Mouse (Mus musculus): ENCODE measurements around the gene Asic5. TPM values are rescaled to one million over a fixed set of nuclear protein-coding genes. Genes with fewer than 3 reads are reported as not detected.

Asic5 gene
- polyA plus RNA-seq, 1 experiment from 2014 or later, result not detected

DNA sequence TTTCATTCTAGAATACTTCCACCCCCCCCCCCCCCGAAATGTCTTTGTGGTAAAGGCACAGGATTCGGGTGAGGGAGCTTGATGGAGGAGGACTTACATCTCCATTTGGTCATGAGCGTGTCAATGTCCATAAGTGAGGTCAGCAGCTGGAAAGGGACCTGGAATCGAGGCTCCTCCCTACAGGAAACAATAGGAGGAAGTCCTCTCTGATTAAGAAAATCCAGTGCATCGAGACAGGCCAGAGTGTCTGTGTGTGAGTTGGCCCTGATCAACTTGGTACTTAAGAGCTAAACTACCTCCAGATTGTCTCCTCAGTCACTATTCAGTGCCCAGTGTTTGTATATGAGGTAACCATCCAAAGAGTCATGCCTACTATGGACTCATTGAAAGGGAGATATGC lies 20.8 kb upstream of the Asic5 start:
- Histone ChIP-seq H3K4me3 (ENCODE audit: low read depth, low read length) (no peak overlapping the region), H3K4me1 (replicated peaks; ENCODE audit: control insufficient read depth, insufficient read depth, low read length) (no peaks in the 10 kb centered on the region), H3K9ac (ENCODE audit: low read length) (no peak overlapping the region), H3K27ac (ENCODE audit: low read depth, low read length) (no peak overlapping the region), H3K9me3 (ENCODE audit: control insufficient read depth, low read length) (no peaks in the 10 kb centered on the region), H3K27me3 (ENCODE audit: control insufficient read depth, insufficient read depth, low read length) (no peaks in the 10 kb centered on the region), H3K4me2 (ENCODE audit: low read depth, low read length, severe bottlenecking) (no peak overlapping the region), H3K36me3 (ENCODE audit: control insufficient read depth, insufficient read depth, low read length) (no peaks in the 10 kb centered on the region)
- WGBS, result 77% methylated on average over 5 of the region's 5 CpGs
- ATAC-seq (replicated peaks; ENCODE audit: low FRiP score), result no peak
- no peak for DNase-seq (ENCODE audit: low spot score)

DNA sequence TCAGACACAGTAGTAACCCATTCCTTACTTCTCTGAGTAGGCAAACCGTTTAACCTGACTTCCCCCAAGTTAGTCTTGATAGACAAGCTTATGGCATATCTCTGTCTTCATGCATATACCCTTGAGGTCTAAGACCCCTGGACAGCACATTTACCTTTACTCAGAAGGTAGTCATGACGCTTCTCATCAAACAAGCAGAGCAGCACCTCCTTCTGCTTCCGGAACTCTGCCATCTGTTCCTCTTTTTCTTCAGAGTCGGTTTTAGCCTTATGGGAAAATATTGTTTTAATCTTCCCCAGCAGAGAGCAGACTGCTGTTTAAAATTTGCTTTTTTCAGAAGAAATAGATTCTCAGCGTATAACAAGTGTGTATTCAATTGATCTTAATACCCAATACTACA lies 18.3 kb upstream of the Asic5 start:
- Histone ChIP-seq H3K9me3 (ENCODE audit: control insufficient read depth, low read length) (no peaks in the 10 kb centered on the region), H3K9ac (ENCODE audit: low read length) (no peak overlapping the region), H3K4me1 (replicated peaks; ENCODE audit: control insufficient read depth, insufficient read depth, low read length) (no peaks in the 10 kb centered on the region), H3K4me3 (ENCODE audit: low read depth, low read length) (no peak overlapping the region), H3K36me3 (ENCODE audit: control insufficient read depth, insufficient read depth, low read length) (no peaks in the 10 kb centered on the region), H3K27me3 (ENCODE audit: control insufficient read depth, insufficient read depth, low read length) (no peaks in the 10 kb centered on the region), H3K27ac (ENCODE audit: low read depth, low read length) (no peak overlapping the region), H3K4me2 (ENCODE audit: low read depth, low read length, severe bottlenecking) (no peak overlapping the region)
- WGBS, result 87% methylated on average over 5 of the region's 5 CpGs
- no peak for DNase-seq (ENCODE audit: low spot score)
- ATAC-seq (replicated peaks; ENCODE audit: low FRiP score), result no peak

DNA sequence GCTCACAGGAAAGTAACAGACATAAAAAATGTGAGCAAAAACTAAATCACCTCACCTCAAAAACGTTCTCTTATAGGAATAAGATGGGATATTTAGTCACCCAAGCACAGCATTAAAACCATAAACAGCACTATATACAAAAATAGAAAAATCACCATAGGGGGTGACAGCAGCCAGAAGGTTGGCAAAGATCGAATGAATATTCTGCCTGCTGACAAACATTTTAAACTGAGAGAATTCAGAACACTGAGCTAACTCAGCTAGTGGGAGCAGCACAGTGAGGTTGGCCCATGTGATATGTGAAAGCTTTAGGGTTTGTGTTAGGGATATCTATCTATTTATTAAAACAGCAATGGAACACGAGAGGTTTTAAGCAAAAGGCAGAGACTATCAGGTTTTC lies 17.5 kb upstream of the Asic5 start:
- H3K9ac ChIP-seq (ENCODE audit: low read length), result no peak overlapping the region
- H3K27ac ChIP-seq (ENCODE audit: low read depth, low read length), result no peak overlapping the region
- ATAC-seq (replicated peaks; ENCODE audit: low FRiP score) (no peak), DNase-seq (ENCODE audit: low spot score) (no peak)
- no peak overlapping the region for H3K4me3 ChIP-seq (ENCODE audit: low read depth, low read length)
- no peaks in the 10 kb centered on the region for H3K27me3 ChIP-seq (ENCODE audit: control insufficient read depth, insufficient read depth, low read length)
- 73% methylated on average over 3 of the region's 3 CpGs for WGBS
- no peaks in the 10 kb centered on the region for H3K4me1 ChIP-seq (replicated peaks; ENCODE audit: control insufficient read depth, insufficient read depth, low read length)
- no peaks in the 10 kb centered on the region for H3K36me3 ChIP-seq (ENCODE audit: control insufficient read depth, insufficient read depth, low read length)
- H3K4me2 ChIP-seq (ENCODE audit: low read depth, low read length, severe bottlenecking), result no peak overlapping the region
- H3K9me3 ChIP-seq (ENCODE audit: control insufficient read depth, low read length), result no peaks in the 10 kb centered on the region

DNA sequence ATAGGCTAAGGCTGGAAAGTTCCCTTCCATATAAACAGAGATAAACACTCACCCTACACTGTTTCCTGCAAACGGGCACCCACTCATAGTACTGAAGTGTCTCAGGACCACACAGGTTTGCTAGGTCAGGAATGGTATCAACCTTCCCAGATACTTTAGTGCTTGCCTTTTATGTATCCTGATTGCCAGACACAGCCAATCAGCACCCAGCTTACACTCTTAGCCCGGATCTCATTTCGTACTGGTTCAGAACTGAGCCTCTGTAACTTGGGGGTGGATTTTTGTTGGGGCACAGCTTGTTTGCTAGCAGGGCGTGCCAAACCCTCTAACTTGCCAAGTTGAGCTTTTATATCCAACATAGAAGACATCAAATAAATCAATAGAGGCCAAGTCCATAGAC lies 6.5 kb upstream of the Asic5 start:
- H3K27ac ChIP-seq (ENCODE audit: low read depth, low read length), result no peak overlapping the region
- ATAC-seq (replicated peaks; ENCODE audit: low FRiP score) (no peak), DNase-seq (ENCODE audit: low spot score) (no peak)
- 82% methylated on average over 4 of the region's 4 CpGs for WGBS
- H3K9me3 ChIP-seq (ENCODE audit: control insufficient read depth, low read length), result no peaks in the 10 kb centered on the region
- no peak overlapping the region for H3K4me3 ChIP-seq (ENCODE audit: low read depth, low read length)
- no peaks in the 10 kb centered on the region for H3K4me1 ChIP-seq (replicated peaks; ENCODE audit: control insufficient read depth, insufficient read depth, low read length)
- H3K9ac ChIP-seq (ENCODE audit: low read length), result no peak overlapping the region
- H3K27me3 ChIP-seq (ENCODE audit: control insufficient read depth, insufficient read depth, low read length), result no peaks in the 10 kb centered on the region
- no peak overlapping the region for H3K4me2 ChIP-seq (ENCODE audit: low read depth, low read length, severe bottlenecking)
- no peaks in the 10 kb centered on the region for H3K36me3 ChIP-seq (ENCODE audit: control insufficient read depth, insufficient read depth, low read length)

DNA sequence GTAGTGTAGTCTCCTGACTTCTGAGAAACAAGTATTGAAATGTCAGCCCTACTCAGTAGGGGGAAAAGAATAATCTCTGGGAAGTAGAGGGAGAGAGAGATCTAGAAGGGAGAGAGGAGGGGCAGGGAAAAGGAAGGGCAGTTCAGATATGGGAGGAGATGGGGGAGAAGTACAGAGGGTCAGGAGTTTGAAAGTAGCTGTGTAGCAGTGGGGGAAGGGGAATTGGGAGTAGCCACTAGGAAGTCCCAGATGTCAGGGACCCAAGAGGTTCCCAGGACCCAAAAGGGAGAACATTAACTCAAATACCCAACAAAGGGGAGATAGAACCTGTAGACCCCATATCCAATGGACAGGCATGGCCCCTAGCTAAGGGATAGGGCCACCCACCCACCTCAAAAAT lies 6.0 kb upstream of the Asic5 start, which contains the start of gene Tdo2:
Gene Tdo2, minus strand, starts transcription at position 101 of the 400 bp plus-strand sequence.
- Histone ChIP-seq H3K4me2 (ENCODE audit: low read depth, low read length, severe bottlenecking) (no peak within 1 kb of the TSS), H3K27me3 (ENCODE audit: control insufficient read depth, insufficient read depth, low read length) (no peaks in the 10 kb centered on the region), H3K4me3 (ENCODE audit: low read depth, low read length) (no peak within 1 kb of the TSS), H3K36me3 (ENCODE audit: control insufficient read depth, insufficient read depth, low read length) (no peaks in the 10 kb centered on the region), H3K9me3 (ENCODE audit: control insufficient read depth, low read length) (no peaks in the 10 kb centered on the region), H3K27ac (ENCODE audit: low read depth, low read length) (no peak within 1 kb of the TSS), H3K4me1 (replicated peaks; ENCODE audit: control insufficient read depth, insufficient read depth, low read length) (no peaks in the 10 kb centered on the region), H3K9ac (ENCODE audit: low read length) (no peak within 1 kb of the TSS)
- DNase-seq (ENCODE audit: low spot score) (no peak), ATAC-seq (replicated peaks; ENCODE audit: low FRiP score) (no peak)

DNA sequence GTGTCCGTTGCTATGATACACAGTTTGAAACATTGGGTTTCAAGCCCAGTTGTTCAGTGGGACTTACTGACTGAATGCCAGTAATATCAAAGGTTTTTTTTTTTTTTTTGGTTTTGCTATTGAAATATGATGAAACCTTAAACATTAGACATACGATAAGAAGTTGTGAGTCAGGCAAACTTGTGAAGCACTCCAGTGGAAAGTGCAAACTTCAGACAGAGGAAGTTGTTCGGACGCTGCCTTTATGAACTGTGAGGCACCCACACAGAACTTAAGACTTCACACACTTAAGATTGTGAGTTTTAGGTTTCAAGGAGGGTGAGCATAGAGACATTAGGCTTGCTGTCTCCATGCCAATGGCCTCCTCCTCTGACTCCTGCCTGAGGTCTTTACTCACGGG lies 514 bp upstream of the Asic5 start:
- ATAC-seq (replicated peaks; ENCODE audit: low FRiP score), result no peak
- H3K27me3 ChIP-seq (ENCODE audit: control insufficient read depth, insufficient read depth, low read length), result no peaks in the 10 kb centered on the region
- H3K9me3 ChIP-seq (ENCODE audit: control insufficient read depth, low read length), result no peaks in the 10 kb centered on the region
- no peak overlapping the region for H3K4me3 ChIP-seq (ENCODE audit: low read depth, low read length)
- H3K27ac ChIP-seq (ENCODE audit: low read depth, low read length), result no peak overlapping the region
- no peaks in the 10 kb centered on the region for H3K36me3 ChIP-seq (ENCODE audit: control insufficient read depth, insufficient read depth, low read length)
- H3K4me2 ChIP-seq (ENCODE audit: low read depth, low read length, severe bottlenecking), result no peak overlapping the region
- no peaks in the 10 kb centered on the region for H3K4me1 ChIP-seq (replicated peaks; ENCODE audit: control insufficient read depth, insufficient read depth, low read length)
- H3K9ac ChIP-seq (ENCODE audit: low read length), result no peak overlapping the region
- 92% methylated on average over 5 of the region's 5 CpGs for WGBS
- no peak for DNase-seq (ENCODE audit: low spot score)

DNA sequence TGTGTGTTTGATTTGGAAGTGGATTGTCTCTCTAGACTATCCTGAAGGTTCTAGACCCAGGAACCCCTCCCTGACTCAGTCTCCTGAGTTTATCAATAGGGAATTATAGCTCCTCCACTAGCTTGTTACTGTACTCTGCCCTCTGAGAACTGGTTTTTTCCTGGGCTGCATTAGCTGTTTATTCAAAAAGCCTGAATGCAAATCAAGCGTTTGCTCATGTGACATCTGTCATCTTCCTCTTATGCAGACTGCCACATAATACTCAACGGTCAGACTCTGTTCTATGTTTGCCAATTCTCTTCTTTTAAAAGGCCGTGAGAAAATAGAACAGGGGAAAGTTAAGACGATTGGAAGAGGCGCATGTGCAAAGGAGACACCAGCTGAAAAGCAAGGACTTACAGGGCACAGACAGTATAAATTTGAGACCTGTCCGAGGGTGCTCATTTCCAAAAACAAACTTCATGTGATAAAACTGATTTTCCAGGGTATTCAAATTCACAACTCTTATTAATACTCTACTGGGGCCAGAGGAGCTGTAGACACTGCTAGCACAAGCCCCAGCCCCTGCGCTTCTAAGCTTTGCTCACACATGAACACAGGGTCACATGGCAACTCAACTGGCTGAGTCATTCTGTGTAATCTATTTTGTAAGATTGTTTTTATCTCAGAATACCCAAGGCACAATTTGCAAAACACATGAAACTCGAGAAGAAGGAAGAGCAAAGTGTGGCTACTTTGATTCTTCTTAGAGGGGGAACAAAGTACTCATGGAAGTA lies 1.2 kb downstream of the Asic5 start:
- H3K27me3 ChIP-seq (ENCODE audit: control insufficient read depth, insufficient read depth, low read length), result no peaks in the 10 kb centered on the region
- DNase-seq (ENCODE audit: low spot score) (no peak), ATAC-seq (replicated peaks; ENCODE audit: low FRiP score) (no peak)
- no peaks in the 10 kb centered on the region for H3K36me3 ChIP-seq (ENCODE audit: control insufficient read depth, insufficient read depth, low read length)
- H3K4me1 ChIP-seq (replicated peaks; ENCODE audit: control insufficient read depth, insufficient read depth, low read length), result no peaks in the 10 kb centered on the region
- H3K27ac ChIP-seq (ENCODE audit: low read depth, low read length), result no peak overlapping the region
- no peaks in the 10 kb centered on the region for H3K9me3 ChIP-seq (ENCODE audit: control insufficient read depth, low read length)
- no peak overlapping the region for H3K4me3 ChIP-seq (ENCODE audit: low read depth, low read length)
- 86% methylated on average over 8 of the region's 8 CpGs for WGBS
- H3K9ac ChIP-seq (ENCODE audit: low read length), result no peak overlapping the region
- no peak overlapping the region for H3K4me2 ChIP-seq (ENCODE audit: low read depth, low read length, severe bottlenecking)

DNA sequence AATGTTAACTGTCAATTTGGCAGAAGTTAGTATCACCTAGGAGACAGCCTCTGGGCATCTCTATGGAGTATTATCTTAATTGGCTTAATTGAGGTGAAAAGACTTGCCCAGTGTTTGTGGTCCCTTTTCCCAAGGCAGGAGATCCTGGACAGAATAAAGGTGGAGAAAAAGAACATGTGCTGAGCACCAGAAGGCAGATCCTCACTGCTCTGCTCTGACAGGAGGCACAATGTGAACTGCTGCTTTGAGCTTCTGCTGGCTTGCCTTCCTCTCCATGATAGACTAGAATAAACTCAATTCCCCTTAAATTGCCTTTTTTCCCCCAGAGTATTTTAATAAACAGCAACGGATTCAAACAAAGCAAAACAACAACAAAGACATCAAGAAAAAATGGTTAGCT lies 3.0 kb downstream of the Asic5 start:
- Histone ChIP-seq H3K9me3 (ENCODE audit: control insufficient read depth, low read length) (no peaks in the 10 kb centered on the region), H3K27me3 (ENCODE audit: control insufficient read depth, insufficient read depth, low read length) (no peaks in the 10 kb centered on the region), H3K4me1 (replicated peaks; ENCODE audit: control insufficient read depth, insufficient read depth, low read length) (no peaks in the 10 kb centered on the region), H3K36me3 (ENCODE audit: control insufficient read depth, insufficient read depth, low read length) (no peaks in the 10 kb centered on the region), H3K27ac (ENCODE audit: low read depth, low read length) (no peak overlapping the region), H3K4me2 (ENCODE audit: low read depth, low read length, severe bottlenecking) (no peak overlapping the region), H3K9ac (ENCODE audit: low read length) (no peak overlapping the region), H3K4me3 (ENCODE audit: low read depth, low read length) (no peak overlapping the region)
- WGBS, result 64% methylated on average over 1 of the region's 1 CpGs
- DNase-seq (ENCODE audit: low spot score) (no peak), ATAC-seq (replicated peaks; ENCODE audit: low FRiP score) (no peak)

DNA sequence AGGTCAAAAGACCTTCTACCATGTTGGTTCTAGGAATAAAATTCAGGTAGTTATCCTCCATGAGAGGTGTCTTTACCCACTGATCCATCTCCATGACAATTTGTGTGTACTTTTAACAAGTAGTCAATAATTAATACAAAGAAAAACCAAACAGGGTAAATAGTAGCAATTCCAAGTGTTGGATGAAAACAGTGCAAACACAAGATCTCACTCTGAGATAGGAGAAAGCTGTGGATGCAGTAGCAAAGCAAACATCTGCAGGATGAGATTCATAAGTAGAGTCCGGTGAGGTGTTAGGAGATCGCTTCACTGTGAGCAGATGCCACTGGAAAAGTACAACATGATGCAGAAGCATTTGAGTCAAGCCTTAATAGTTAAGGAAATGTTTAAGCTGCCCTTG lies 4.0 kb downstream of the Asic5 start:
- no peaks in the 10 kb centered on the region for H3K4me1 ChIP-seq (replicated peaks; ENCODE audit: control insufficient read depth, insufficient read depth, low read length)
- ATAC-seq (replicated peaks; ENCODE audit: low FRiP score), result no peak
- H3K36me3 ChIP-seq (ENCODE audit: control insufficient read depth, insufficient read depth, low read length), result no peaks in the 10 kb centered on the region
- 95% methylated on average over 2 of the region's 2 CpGs for whole genome bisulfite sequencing
- H3K4me3 ChIP-seq (ENCODE audit: low read depth, low read length), result no peak overlapping the region
- H3K9ac ChIP-seq (ENCODE audit: low read length), result no peak overlapping the region
- H3K27me3 ChIP-seq (ENCODE audit: control insufficient read depth, insufficient read depth, low read length), result no peaks in the 10 kb centered on the region
- no peak overlapping the region for H3K4me2 ChIP-seq (ENCODE audit: low read depth, low read length, severe bottlenecking)
- no peak overlapping the region for H3K27ac ChIP-seq (ENCODE audit: low read depth, low read length)
- H3K9me3 ChIP-seq (ENCODE audit: control insufficient read depth, low read length), result no peaks in the 10 kb centered on the region
- DNase-seq (ENCODE audit: low spot score), result no peak

Measured in forebrain, embryonic 11.5 days (tissue).